Mouse (Mus musculus) stomach, embryonic 14.5 days (tissue): Measurements from ENCODE around the gene Slc9a2. TPM values are rescaled to one million over a fixed set of nuclear protein-coding genes. Genes with fewer than 3 reads are reported as not detected.

Experiments
- ATAC-seq: fragments of 200-750 bp; cut with Nextera tagmentation; 2 replicates; pipeline ENCODE4 v1.8.0; 2017; ENCODE audit warnings: low read depth, moderate TSS enrichment; ENCODE audit not compliant: insufficient number of reproducible peaks, insufficient read depth, low FRiP score
- H3K27ac ChIP-seq: fragments of 300-500 bp; sonication (generic); 2 replicates; pipeline ENCODE4 v1.5.1; 2014; ENCODE audit warnings: mild to moderate bottlenecking, low read length, moderate library complexity, mixed read lengths
- H3K27me3 ChIP-seq: fragments of 300-500 bp; sonication (generic); 2 replicates; pipeline ENCODE4 v1.6.1; 2014; ENCODE audit warnings: low read length, control low read depth, mixed read lengths; ENCODE audit not compliant: control insufficient read depth, insufficient read depth
- H3K36me3 ChIP-seq: fragments of 300-500 bp; sonication (generic); 2 replicates; pipeline ENCODE4 v1.6.1; 2014; ENCODE audit warnings: mild to moderate bottlenecking, control low read depth, low read length, moderate library complexity, mixed read lengths; ENCODE audit not compliant: control insufficient read depth, insufficient read depth
- H3K4me1 ChIP-seq: fragments of 300-500 bp; sonication (generic); 2 replicates; pipeline ENCODE4 v1.6.1; 2014; ENCODE audit warnings: low read length, control low read depth, mixed read lengths; ENCODE audit not compliant: control insufficient read depth, insufficient read depth
- H3K4me2 ChIP-seq: fragments of 300-500 bp; sonication (generic); replicated peaks from 2 replicates; pipeline ENCODE4 v1.6.1; 2014; ENCODE audit warnings: low read depth, low read length, control low read depth
- H3K4me3 ChIP-seq: fragments of 300-500 bp; sonication (generic); 2 replicates; pipeline ENCODE4 v1.5.1; 2014; ENCODE audit warnings: low read depth, low read length, control low read depth
- H3K9ac ChIP-seq: fragments of 300-500 bp; sonication (generic); replicated peaks from 2 replicates; pipeline ENCODE4 v1.6.1; 2014; ENCODE audit warnings: low read depth, mild to moderate bottlenecking, control low read depth, low read length, moderate library complexity, mixed read lengths
- H3K9me3 ChIP-seq: fragments of 300-500 bp; sonication (generic); 2 replicates; pipeline ENCODE4 v1.6.1; 2016; ENCODE audit warnings: low read depth, low read length, control low read depth; ENCODE audit not compliant: control insufficient read depth
- WGBS: fragments of 180-500 bp; shearing (Covaris S2); extraction: QIAGEN DNeasy Blood & Tissue Kit; methylation state at CpG from one replicate; pipeline ENCODE4 v1.1.7; 2014; 5-methylcytosine and 5-hydroxymethylcytosine counted together
- polyA plus RNA-seq: library from polyadenylated mRNA; unstranded; fragments of >200 nt; fragmentation: Nextera tagmentation; extraction: Ambion mirVana; gene quantifications from 2 replicates; pipeline ENCODE4 v1.2.1, GENCODE M21; 2014

Slc9a2 gene
- 0.93 and 1.2 TPM in 2 replicates for polyA plus RNA-seq

DNA sequence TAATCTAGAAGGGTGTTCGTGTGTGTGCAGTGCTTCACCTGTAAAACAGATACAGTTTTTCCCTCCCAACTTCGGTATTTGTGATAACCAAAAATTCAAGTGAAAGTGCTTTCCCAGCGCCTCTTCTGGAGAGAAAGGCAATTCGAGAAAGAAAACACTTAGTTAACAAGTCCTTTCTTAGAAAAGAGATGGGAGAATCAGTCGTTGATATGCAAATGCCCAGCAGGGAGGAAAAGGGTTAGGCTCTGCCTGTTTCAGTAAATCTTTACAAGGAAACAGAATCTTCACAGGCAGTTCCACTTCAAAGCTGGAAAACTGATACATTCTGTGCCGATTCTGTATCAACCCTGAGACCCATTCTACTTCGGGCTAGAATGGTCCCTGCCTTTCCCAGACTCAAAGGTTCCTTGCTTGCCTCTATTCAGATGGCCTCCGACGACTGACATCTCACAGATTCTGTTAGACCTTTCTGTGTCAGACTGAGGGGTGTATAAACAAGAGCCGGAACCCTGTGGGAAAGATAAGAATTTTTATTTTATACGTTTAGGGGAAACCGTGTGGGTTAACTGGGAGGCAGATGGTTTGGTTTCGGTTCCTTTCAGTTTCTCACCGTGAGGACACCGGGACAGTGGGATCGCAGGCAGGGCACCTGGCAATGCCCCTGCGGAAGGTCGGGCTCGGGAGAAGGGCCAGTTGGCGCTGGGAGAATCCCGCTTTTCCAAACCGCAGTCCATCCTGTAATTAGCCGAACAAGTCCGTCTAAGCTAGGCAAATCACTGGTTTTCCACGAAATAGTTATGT, at the start of gene Slc9a2:
Gene Slc9a2 (plus strand): TSS at position 508 of the 801 bp plus-strand sequence.
- peak within 1 kb of the TSS; percentile 99 for H3K4me2 ChIP-seq
- H3K27ac ChIP-seq: no peak within 1 kb of the TSS
- H3K4me3 ChIP-seq: peak within 1 kb of the TSS; percentile 59
- no peak within 1 kb of the TSS for H3K9ac ChIP-seq
- ATAC-seq: no peak
- H3K27me3 ChIP-seq: peaks cover 41% of the 10 kb centered on the region
- H3K4me1 ChIP-seq: no peaks in the 10 kb centered on the region
- H3K36me3 ChIP-seq: no peaks in the 10 kb centered on the region
- no peaks in the 10 kb centered on the region for H3K9me3 ChIP-seq
- WGBS: 3% methylated on average over 25 of the region's 25 CpGs

GRCm38 (mm10) chr1:40632407-40633062, 47.8 kb upstream of the Slc9a2 start:
- Histone ChIP-seq H3K9ac (no peak overlapping the region), H3K27me3 (no peaks in the 10 kb centered on the region), H3K9me3 (no peaks in the 10 kb centered on the region), H3K36me3 (no peaks in the 10 kb centered on the region), H3K27ac (no peak overlapping the region), H3K4me1 (no peaks in the 10 kb centered on the region), H3K4me3 (no peak overlapping the region), H3K4me2 (no peak overlapping the region)
- no peak; the same call in 1 of the 2 replicates for ATAC-seq
- WGBS: 57% methylated on average over 2 of the region's 2 CpGs

DNA sequence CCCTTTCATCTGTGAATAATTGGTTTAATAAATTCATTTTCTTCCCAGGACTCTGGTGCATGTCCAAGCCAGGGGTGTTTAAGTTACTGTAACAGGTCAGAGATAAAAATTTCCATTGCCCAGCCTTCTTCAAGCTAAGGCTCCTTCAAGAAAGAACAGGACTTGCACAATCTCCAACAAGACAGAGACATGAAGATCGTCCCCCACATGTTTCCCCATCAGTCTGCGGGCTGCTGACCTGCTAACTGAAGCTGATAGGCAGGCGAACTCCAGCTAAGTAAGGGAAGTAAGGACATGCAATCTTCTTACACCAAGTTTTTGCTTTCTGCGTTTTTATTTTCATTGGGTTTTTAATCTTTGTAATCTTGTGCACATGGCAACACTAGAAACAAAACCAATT, 45.8 kb upstream of the Slc9a2 start:
- H3K4me3 ChIP-seq: no peak overlapping the region
- no peaks in the 10 kb centered on the region for H3K27me3 ChIP-seq
- no peaks in the 10 kb centered on the region for H3K4me1 ChIP-seq
- H3K9me3 ChIP-seq: no peaks in the 10 kb centered on the region
- 82% methylated on average over 4 of the region's 4 CpGs for WGBS
- no peaks in the 10 kb centered on the region for H3K36me3 ChIP-seq
- no peak overlapping the region for H3K9ac ChIP-seq
- H3K27ac ChIP-seq: no peak overlapping the region
- no peak overlapping the region for H3K4me2 ChIP-seq
- ATAC-seq: no peak

DNA sequence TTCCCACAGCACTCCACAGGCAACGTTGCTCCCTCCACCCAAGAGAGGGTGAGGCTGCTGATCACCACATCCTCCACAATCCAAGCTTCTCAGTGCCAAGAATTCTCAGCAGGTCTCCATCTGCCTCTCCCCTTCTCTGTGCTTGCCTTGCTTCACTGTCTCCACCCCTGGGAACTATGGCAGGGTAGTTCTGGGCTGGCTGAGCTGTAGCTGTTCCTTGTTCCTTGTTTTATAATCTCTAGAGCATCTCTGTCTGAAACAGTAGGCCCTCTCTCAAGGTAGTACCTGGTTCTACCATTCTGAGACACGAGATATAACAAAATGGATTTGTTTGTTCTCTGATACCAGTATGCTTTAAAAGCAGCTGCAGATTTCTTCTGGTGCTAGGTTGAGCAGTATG, 32.1 kb upstream of the Slc9a2 start:
- H3K36me3 ChIP-seq: no peaks in the 10 kb centered on the region
- H3K4me2 ChIP-seq: no peak overlapping the region
- H3K9me3 ChIP-seq: no peaks in the 10 kb centered on the region
- no peaks in the 10 kb centered on the region for H3K4me1 ChIP-seq
- ATAC-seq: no peak
- H3K27me3 ChIP-seq: no peaks in the 10 kb centered on the region
- no peak overlapping the region for H3K9ac ChIP-seq
- no peak overlapping the region for H3K27ac ChIP-seq
- whole genome bisulfite sequencing: 64% methylated on average over 2 of the region's 2 CpGs
- no peak overlapping the region for H3K4me3 ChIP-seq

- Histone ChIP-seq H3K4me1 (no peaks in the 10 kb centered on the region), H3K9me3 (no peaks in the 10 kb centered on the region), H3K27ac (no peak overlapping the region), H3K36me3 (no peaks in the 10 kb centered on the region), H3K9ac (no peak overlapping the region), H3K27me3 (no peaks in the 10 kb centered on the region), H3K4me3 (no peak overlapping the region), H3K4me2 (no peak overlapping the region)
- peak; percentile 77 for ATAC-seq
- 60% methylated on average over 6 of the region's 6 CpGs for WGBS
Measured at GRCm38 (mm10) chr1:40650803-40651497, 29.4 kb upstream of the Slc9a2 start.

DNA sequence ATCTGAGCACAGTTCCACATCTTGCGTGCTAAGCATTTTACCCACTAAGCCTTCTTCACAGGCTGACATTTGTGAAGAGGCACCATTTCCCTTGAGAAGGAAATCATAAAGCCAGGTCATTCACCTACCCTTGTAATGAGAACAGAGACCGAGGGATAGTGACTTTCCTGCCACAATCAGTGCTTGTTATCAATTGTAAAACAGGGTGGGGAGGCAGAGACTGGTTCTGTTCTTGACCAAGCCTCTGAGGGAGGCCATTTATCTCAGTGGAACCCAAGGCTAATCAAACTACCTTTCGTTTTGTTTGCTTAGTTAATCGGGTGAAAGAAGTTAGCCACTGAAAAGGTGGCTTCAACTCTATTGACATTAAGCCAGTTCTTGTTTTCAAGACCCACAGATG, 23.3 kb upstream of the Slc9a2 start:
- no peaks in the 10 kb centered on the region for H3K4me1 ChIP-seq
- H3K9ac ChIP-seq: no peak overlapping the region
- H3K27ac ChIP-seq: no peak overlapping the region
- H3K4me2 ChIP-seq: no peak overlapping the region
- H3K27me3 ChIP-seq: no peaks in the 10 kb centered on the region
- 62% methylated on average over 4 of the region's 4 CpGs for WGBS
- no peaks in the 10 kb centered on the region for H3K36me3 ChIP-seq
- no peak overlapping the region for H3K4me3 ChIP-seq
- H3K9me3 ChIP-seq: no peaks in the 10 kb centered on the region
- ATAC-seq: peak; percentile 83

DNA sequence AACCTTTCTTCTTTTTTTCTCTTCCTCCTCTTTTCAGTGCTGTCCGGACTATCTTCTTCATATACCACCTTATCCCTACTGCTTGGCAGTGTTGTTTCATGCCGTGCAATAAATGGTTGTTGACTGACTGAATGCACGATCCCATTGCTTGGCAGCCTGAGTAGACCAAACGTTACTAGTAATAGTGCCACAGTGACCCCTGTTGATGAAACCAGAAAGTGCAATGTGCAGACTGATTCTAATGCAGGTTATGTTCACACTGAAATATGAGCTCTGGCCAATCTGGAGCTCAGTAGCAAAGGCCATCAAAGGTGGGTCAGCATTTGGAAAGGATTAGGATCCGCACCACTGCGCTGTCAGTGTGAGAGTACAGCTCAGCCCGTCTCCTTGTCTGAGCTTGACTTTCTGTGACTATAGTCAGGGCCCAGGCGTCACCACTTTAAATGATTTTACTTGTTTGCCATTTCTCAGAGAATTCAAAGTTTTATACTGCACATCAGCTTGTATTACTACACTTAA, 22.3 kb upstream of the Slc9a2 start:
- ATAC-seq: 0 out of 2 replicates have a peak, but pooled peaks have one; percentile 20
- 53% methylated on average over 8 of the region's 8 CpGs for WGBS
- Histone ChIP-seq H3K4me1 (no peaks in the 10 kb centered on the region), H3K9ac (no peak overlapping the region), H3K27me3 (no peaks in the 10 kb centered on the region), H3K4me2 (no peak overlapping the region), H3K36me3 (no peaks in the 10 kb centered on the region), H3K4me3 (no peak overlapping the region), H3K9me3 (no peaks in the 10 kb centered on the region), H3K27ac (no peak overlapping the region; the same call in 1 of the 2 replicates)

- Histone ChIP-seq H3K4me3 (no peak overlapping the region), H3K36me3 (no peaks in the 10 kb centered on the region), H3K4me1 (no peaks in the 10 kb centered on the region), H3K27ac (no peak overlapping the region), H3K4me2 (peak overlapping the region; percentile 35), H3K9ac (no peak overlapping the region), H3K9me3 (no peaks in the 10 kb centered on the region), H3K27me3 (no peaks in the 10 kb centered on the region)
- no peak for ATAC-seq
- 31% methylated on average over 12 of the region's 12 CpGs for WGBS
Measured at GRCm38 (mm10) chr1:40659017-40659416, 21.4 kb upstream of the Slc9a2 start.
